Mouse (Mus musculus) retina, postnatal 7 days (tissue): ENCODE data around the gene Capn2.

ENCODE experiments used
- DNase-seq: peaks from one replicate; pipeline ENCODE4 v3.0.0-alpha.2; 2012; ENCODE audit warnings: low read depth, low spot score

Capn2 gene

GRCm38 (mm10) chr1:182527261-182527766, 9.9 kb upstream of the Capn2 start:
- DNase-seq, result no peak

- DNase-seq, result no peak
Measured at GRCm38 (mm10) chr1:182525601-182526000, 8.2 kb upstream of the Capn2 start.

- no peak for DNase-seq
Measured at GRCm38 (mm10) chr1:182523692-182524091, 6.3 kb upstream of the Capn2 start.

- no peak for DNase-seq
Measured at GRCm38 (mm10) chr1:182522961-182523360, 5.6 kb upstream of the Capn2 start.

GRCm38 (mm10) chr1:182520938-182521500, 3.6 kb upstream of the Capn2 start:
- no peak for DNase-seq

GRCm38 (mm10) chr1:182520091-182520937, 2.9 kb upstream of the Capn2 start:
- DNase-seq, result no peak

- no peak for DNase-seq
Measured at GRCm38 (mm10) chr1:182519341-182519740, 1.9 kb upstream of the Capn2 start.

- no peak for DNase-seq
Measured at GRCm38 (mm10) chr1:182518811-182519210, 1.4 kb upstream of the Capn2 start.

GRCm38 (mm10) chr1:182518143-182518680, 804 bp upstream of the Capn2 start:
- DNase-seq, result no peak

GRCm38 (mm10) chr1:182517677-182518011, 236 bp upstream of the Capn2 start:
- DNase-seq, result no peak

- DNase-seq, result no peak
Measured at GRCm38 (mm10) chr1:182514803-182515590, 2.4 kb downstream of the Capn2 start.

GRCm38 (mm10) chr1:182513714-182514113, 3.7 kb downstream of the Capn2 start:
- no peak for DNase-seq

- DNase-seq, result no peak
Measured at GRCm38 (mm10) chr1:182512901-182513410, 4.5 kb downstream of the Capn2 start.

GRCm38 (mm10) chr1:182511778-182512177, 5.6 kb downstream of the Capn2 start:
- DNase-seq, result no peak

- no peak for DNase-seq
Measured at GRCm38 (mm10) chr1:182511073-182511472, 6.3 kb downstream of the Capn2 start.

- no peak for DNase-seq
Measured at GRCm38 (mm10) chr1:182509110-182509797, 8.2 kb downstream of the Capn2 start.

- no peak for DNase-seq
Measured at GRCm38 (mm10) chr1:182506229-182506986, 11.0 kb downstream of the Capn2 start.

- no peak for DNase-seq
Measured at GRCm38 (mm10) chr1:182505291-182505690, 12.1 kb downstream of the Capn2 start.

GRCm38 (mm10) chr1:182504223-182504622, 13.2 kb downstream of the Capn2 start:
- DNase-seq, result no peak

- no peak for DNase-seq
Measured at GRCm38 (mm10) chr1:182503206-182503900, 14.1 kb downstream of the Capn2 start.
